Comparison of ENCODE assay signal across 8 mouse cellular contexts in genomic region chr9:64020171-64020605, GRCm38 (mm10). TPM values are rescaled to one million over a fixed set of nuclear protein-coding genes. Genes with fewer than 3 reads are reported as not detected.
DNase-seq lines count a peak whose midpoint lies in the region; ATAC-seq lines count a peak whose summit lies in the region.

No protein-coding gene starts in this region.

- peak overlapping the region; percentile 85 for H3K4me3 ChIP-seq in neural tube, embryonic 11.5 days (ENCODE audit: low read depth, low read length)
- peak overlapping the region; percentile 83 for H3K4me3 ChIP-seq in brown adipose tissue, adult 24 weeks (ENCODE audit: insufficient read depth, low read depth, low read length)
- H3K4me3 ChIP-seq in heart, embryonic 11.5 days (ENCODE audit: low read depth, low read length): peak overlapping the region; percentile 98
- H3K4me3 ChIP-seq in limb, embryonic 12.5 days (replicated peaks): peak overlapping the region; percentile 96
- H3K4me3 ChIP-seq in midbrain, embryonic 15.5 days: peak overlapping the region; percentile 47

- H3K27me3 ChIP-seq in neural tube, embryonic 11.5 days (ENCODE audit: control insufficient read depth, insufficient read depth, low read length): 0 out of 2 replicates have a peak, but pooled peaks cover 2% of the 10 kb centered on the region
- H3K27me3 ChIP-seq in heart, embryonic 11.5 days (ENCODE audit: control insufficient read depth, insufficient read depth, low read length): no peaks in the 10 kb centered on the region
- no peaks in the 10 kb centered on the region for H3K27me3 ChIP-seq in limb, embryonic 12.5 days
- H3K27me3 ChIP-seq in midbrain, embryonic 15.5 days (replicated peaks): peaks cover 51% of the 10 kb centered on the region

- H3K27ac ChIP-seq in neural tube, embryonic 11.5 days (ENCODE audit: low read depth, low read length): peak overlapping the region; percentile 94
- peak overlapping the region; percentile 48 for H3K27ac ChIP-seq in brown adipose tissue, adult 24 weeks (replicated peaks; ENCODE audit: low read depth, low read length)
- peak overlapping the region; percentile 100 for H3K27ac ChIP-seq in heart, embryonic 11.5 days (ENCODE audit: low read depth, low read length)
- peak overlapping the region; percentile 98 for H3K27ac ChIP-seq in limb, embryonic 12.5 days
- H3K27ac ChIP-seq in midbrain, embryonic 15.5 days: no peak overlapping the region

- peak; percentile 68 for DNase-seq in neural tube, embryonic 11.5 days (ENCODE audit: low spot score)
- no peak for DNase-seq in neural tube, embryonic 10.5 days (ENCODE audit: extremely low spot score, low spot score)
- no peak for DNase-seq in layer of hippocampus, adult 9-11 months
- no peak for DNase-seq in ovary, postnatal 10 days (ENCODE audit: low spot score)

- H3K9ac ChIP-seq in neural tube, embryonic 11.5 days (ENCODE audit: low read length): peak overlapping the region; percentile 93
- H3K9ac ChIP-seq in heart, embryonic 11.5 days (ENCODE audit: low read depth, low read length): peak overlapping the region; percentile 100
- peak overlapping the region; percentile 100 for H3K9ac ChIP-seq in limb, embryonic 12.5 days (replicated peaks)
- H3K9ac ChIP-seq in midbrain, embryonic 15.5 days: peak overlapping the region; percentile 46

- no peaks in the 10 kb centered on the region for H3K36me3 ChIP-seq in neural tube, embryonic 11.5 days (ENCODE audit: control insufficient read depth, insufficient read depth, low read length)
- peaks cover 4% of the 10 kb centered on the region; the same call in 1 of the 2 replicates for H3K36me3 ChIP-seq in heart, embryonic 11.5 days (ENCODE audit: control insufficient read depth, insufficient read depth, low read length)
- peaks cover 11% of the 10 kb centered on the region; the same call in 1 of the 2 replicates for H3K36me3 ChIP-seq in limb, embryonic 12.5 days
- H3K36me3 ChIP-seq in midbrain, embryonic 15.5 days (replicated peaks): no peaks in the 10 kb centered on the region

- ATAC-seq in neural tube, embryonic 11.5 days (ENCODE audit: insufficient read depth, low FRiP score, low TSS enrichment): no peak
- no peak for ATAC-seq in heart, embryonic 11.5 days (replicated peaks; ENCODE audit: insufficient number of reproducible peaks, low FRiP score, low TSS enrichment)
- no peak for ATAC-seq in limb, embryonic 12.5 days (ENCODE audit: insufficient number of reproducible peaks, insufficient read depth, low FRiP score, low TSS enrichment, low read depth)
- peak; percentile 18; the same call in 1 of the 2 replicates for ATAC-seq in midbrain, embryonic 15.5 days (replicated peaks)

- H3K9me3 ChIP-seq in neural tube, embryonic 11.5 days (ENCODE audit: control insufficient read depth, low read length): no peaks in the 10 kb centered on the region
- H3K9me3 ChIP-seq in heart, embryonic 11.5 days (replicated peaks; ENCODE audit: control insufficient read depth, low read length): no peaks in the 10 kb centered on the region
- H3K9me3 ChIP-seq in limb, embryonic 12.5 days: no peaks in the 10 kb centered on the region
- no peaks in the 10 kb centered on the region for H3K9me3 ChIP-seq in midbrain, embryonic 15.5 days

- H3K4me2 ChIP-seq in neural tube, embryonic 11.5 days (ENCODE audit: low read depth): peak overlapping the region; percentile 95
- H3K4me2 ChIP-seq in heart, embryonic 11.5 days: peak overlapping the region; percentile 97
- peak overlapping the region; percentile 96 for H3K4me2 ChIP-seq in limb, embryonic 12.5 days
- H3K4me2 ChIP-seq in midbrain, embryonic 15.5 days: peak overlapping the region; percentile 96

- 0% methylated on average over 44 of the region's 50 CpGs for WGBS in neural tube, embryonic 11.5 days
- WGBS in heart, embryonic 11.5 days (ENCODE audit: insufficient replicate concordance): under 1% methylated on average over 49 of the region's 50 CpGs
- WGBS in limb, embryonic 12.5 days: under 1% methylated on average over 50 of the region's 50 CpGs
- WGBS in midbrain, embryonic 15.5 days: 0% methylated on average over 50 of the region's 50 CpGs

- peaks cover 40% of the 10 kb centered on the region for H3K4me1 ChIP-seq in neural tube, embryonic 11.5 days (ENCODE audit: control insufficient read depth, insufficient read depth, low read length)
- peaks cover 15% of the 10 kb centered on the region for H3K4me1 ChIP-seq in brown adipose tissue, adult 24 weeks (ENCODE audit: control insufficient read depth, insufficient read depth, insufficient read length, low read length)
- H3K4me1 ChIP-seq in heart, embryonic 11.5 days (ENCODE audit: control insufficient read depth, insufficient read depth, low read length): peaks cover 38% of the 10 kb centered on the region
- peaks cover 58% of the 10 kb centered on the region for H3K4me1 ChIP-seq in limb, embryonic 12.5 days (replicated peaks)
- H3K4me1 ChIP-seq in midbrain, embryonic 15.5 days: peaks cover 54% of the 10 kb centered on the region

RNA-seq across cellular contexts. Expression of gene Smad6, which starts 1.7 kb away (rescaled TPM):
- polyA plus RNA-seq in neural tube, embryonic 11.5 days (2014; fragmentation: Nextera tagmentation; extraction: Ambion mirVana): 6.8 and 7.7 TPM in 2 replicates
- polyA plus RNA-seq in brown adipose tissue, adult 24 weeks (2012; ENCODE audit: insufficient read depth, insufficient read length, missing spikeins): 5.3 and 14.8 TPM in 2 replicates
- 30.5 and 31.6 TPM in 2 replicates for polyA plus RNA-seq in heart, embryonic 11.5 days (2014; fragmentation: Nextera tagmentation; extraction: Ambion mirVana)
- 23.5 and 23.9 TPM in 2 replicates for polyA plus RNA-seq in limb, embryonic 12.5 days (2016; fragmentation: Nextera tagmentation; extraction: Ambion mirVana)
- polyA plus RNA-seq in midbrain, embryonic 15.5 days (2015; fragmentation: Nextera tagmentation; extraction: Ambion mirVana): 1.5 and 1.9 TPM in 2 replicates

Comparison
In these comparisons a context has a peak if more than half of its experiments do, and no peak if none do; other contexts are left out.
1. H3K4me3 ChIP-seq: peak in every context shown above with its lines; median percentile 98 in heart, embryonic 11.5 days; 96 in limb, embryonic 12.5 days; 85 in neural tube, embryonic 11.5 days; 83 in brown adipose tissue, adult 24 weeks; 47 in midbrain, embryonic 15.5 days.
2. H3K9ac ChIP-seq: peak in every context shown above with its lines; median percentile 100 in heart, embryonic 11.5 days; 100 in limb, embryonic 12.5 days; 93 in neural tube, embryonic 11.5 days; 46 in midbrain, embryonic 15.5 days.